Mouse (Mus musculus) cerebellum, adult 2 months (tissue): ENCODE data around the gene Arel1. TPM values are rescaled to one million over a fixed set of nuclear protein-coding genes. Genes with fewer than 3 reads are reported as not detected.

Experiments used
- DNase-seq, 2 experiments: peaks; one replicate each; pipeline ENCODE4 v3.0.0; 2021
- H3K27ac ChIP-seq: fragments of 200-500 bp; 2 replicates; pipeline ENCODE4 v1.5.1; 2012; ENCODE audit warnings: low read length, control low read depth, inconsistent platforms; ENCODE audit not compliant: insufficient read depth
- H3K27me3 ChIP-seq: fragments of 200-500 bp; 2 replicates; pipeline ENCODE4 v1.6.1; 2012; ENCODE audit warnings: inconsistent platforms, mild to moderate bottlenecking, low read length, moderate library complexity; ENCODE audit not compliant: control insufficient read depth, insufficient read depth
- H3K4me1 ChIP-seq: fragments of 200-500 bp; 2 replicates; pipeline ENCODE4 v1.6.1; 2011; ENCODE audit warnings: low read length; ENCODE audit not compliant: control insufficient read depth, insufficient read depth
- H3K4me3 ChIP-seq: fragments of 200-500 bp; replicated peaks from 2 replicates; pipeline ENCODE3; 2011; ENCODE audit warnings: mild to moderate bottlenecking, low read depth, low read length, control low read depth; ENCODE audit not compliant: insufficient read depth
- CTCF ChIP-seq: fragments of 200-500 bp; IDR thresholded peaks from 2 replicates; pipeline ENCODE4 v1.5.1; 2011; ENCODE audit warnings: low read depth, mild to moderate bottlenecking, control low read depth, low read length, moderate library complexity, borderline replicate concordance; ENCODE audit not compliant: insufficient read depth
- POLR2A ChIP-seq: fragments of 200-500 bp; IDR thresholded peaks from 2 replicates; pipeline ENCODE4 v1.6.1; 2011; ENCODE audit warnings: low read length, control low read depth, borderline replicate concordance; ENCODE audit not compliant: insufficient read depth
- WGBS: fragments of 180-500 bp; shearing (Covaris S2); methylation state at CpG from one replicate; pipeline ENCODE4 v1.1.7; 2018; 5-methylcytosine and 5-hydroxymethylcytosine counted together
- polyA plus RNA-seq: library from polyadenylated mRNA; depleted of rRNA; stranded (reverse); fragments of >200 nt; gene quantifications from 2 replicates; pipeline ENCODE4 v1.2.3, GENCODE M21; 2012; rRNA removed

The Arel1 gene
- polyA plus RNA-seq, 1 experiment, result 57.2 TPM

GRCm38 (mm10) chr12:84876481-84877121 lies 94.1 kb downstream of the Arel1 start, which contains the start of gene Ltbp2:
TSS of gene Ltbp2 (minus strand) at chr12:84876532.
- Histone ChIP-seq H3K4me3 (peak within 1 kb of the TSS; percentile 69), H3K4me1 (peaks cover 16% of the 10 kb centered on the region), H3K27me3 (no peaks in the 10 kb centered on the region), H3K27ac (peak within 1 kb of the TSS; percentile 22)
- 3% methylated on average over 34 of the region's 34 CpGs for WGBS
- peak; percentile 83 to 90 for DNase-seq
- peak; percentile 95 for TF ChIP-seq CTCF
- TF ChIP-seq POLR2A, result no peak

GRCm38 (mm10) chr12:84875761-84876480 lies 94.8 kb downstream of the Arel1 start:
- Histone ChIP-seq H3K27ac (peak overlapping the region; percentile 22), H3K4me1 (peaks cover 16% of the 10 kb centered on the region), H3K27me3 (no peaks in the 10 kb centered on the region), H3K4me3 (peak overlapping the region; percentile 69)
- peak; percentile 55 to 63 for DNase-seq
- under 1% methylated on average over 59 of the region's 59 CpGs for WGBS
- TF ChIP-seq CTCF, result no peak
- TF ChIP-seq POLR2A, result no peak

DNA sequence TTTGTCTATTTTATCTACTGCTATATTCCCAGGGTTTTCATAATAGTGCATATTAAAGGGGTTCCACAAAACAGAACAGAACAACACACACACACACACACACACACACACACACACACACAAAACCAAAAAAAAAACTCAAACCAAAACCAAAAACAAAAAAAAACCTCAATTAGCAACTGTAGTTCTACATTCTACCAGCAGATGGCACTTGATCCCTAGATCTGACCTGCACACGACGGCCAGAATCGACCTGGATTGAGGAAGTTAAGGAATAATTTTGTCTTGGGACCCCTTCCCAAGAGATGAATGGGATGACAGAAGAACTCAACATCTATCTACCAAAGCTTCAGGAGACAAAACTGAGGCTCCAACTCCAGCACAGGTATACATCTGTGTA lies 97.3 kb downstream of the Arel1 start:
- TF ChIP-seq CTCF (peak; percentile 72), POLR2A (no peak)

DNA sequence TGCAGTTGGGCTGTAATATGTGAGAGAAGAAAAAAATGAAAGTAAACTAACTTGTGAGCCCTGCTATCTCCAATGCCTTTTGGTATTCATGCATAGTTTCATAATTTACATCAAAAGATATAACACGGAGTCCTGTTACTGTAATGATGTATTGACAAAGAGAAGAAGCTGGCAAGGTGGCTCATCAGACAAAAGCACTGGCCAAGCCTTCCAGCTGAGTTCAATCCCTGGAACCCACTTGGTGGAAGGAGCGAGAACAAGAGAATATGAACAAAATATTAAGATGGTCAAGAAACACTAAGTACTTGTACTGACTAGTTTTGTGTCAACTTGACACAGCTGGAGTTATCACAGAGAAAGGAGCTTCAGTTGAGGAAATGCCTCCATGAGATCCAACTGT lies 98.4 kb downstream of the Arel1 start:
- Histone ChIP-seq H3K4me1 (peaks cover 3% of the 10 kb centered on the region), H3K27ac (no peak overlapping the region), H3K4me3 (no peak overlapping the region), H3K27me3 (no peaks in the 10 kb centered on the region)
- DNase-seq, result no peak
- TF ChIP-seq POLR2A (no peak), CTCF (no peak)
- 73% methylated on average over 2 of the region's 2 CpGs for WGBS

More for the DNA sequence above, 97.3 kb downstream of the Arel1 start:
- Histone ChIP-seq H3K27ac (no peak overlapping the region), H3K27me3 (no peaks in the 10 kb centered on the region), H3K4me3 (no peak overlapping the region), H3K4me1 (peaks cover 3% of the 10 kb centered on the region)
- peak in 1 of 2 experiments; percentile 40 for DNase-seq
- 0% methylated on average over 3 of the region's 3 CpGs for WGBS

Other genes with a start within 250 kb of the Arel1 start
- gene Npc2, start 197.7 kb downstream of the Arel1 start, polyA plus RNA-seq, result 54.3 and 56.3 TPM in 2 replicates
- 110 and 111 TPM in 2 replicates for gene Isca2, start 197.6 kb downstream of the Arel1 start, polyA plus RNA-seq
- 18.2 and 25.0 TPM in 2 replicates for gene Ltbp2, start 94.4 kb downstream of the Arel1 start, polyA plus RNA-seq
- gene Fcf1, start within 50 bp of the Arel1 start, polyA plus RNA-seq, result 84.3 and 88.6 TPM in 2 replicates
- gene Ylpm1, start 25.4 kb upstream of the Arel1 start, polyA plus RNA-seq, result 62.4 and 64.0 TPM in 2 replicates
- gene Prox2, start 139.9 kb upstream of the Arel1 start, polyA plus RNA-seq, result 1.6 and 1.9 TPM in 2 replicates
- 180 and 185 TPM in 2 replicates for gene Dlst, start 139.9 kb upstream of the Arel1 start, polyA plus RNA-seq
- gene Rps6kl1, start 180.4 kb upstream of the Arel1 start, polyA plus RNA-seq, result 35.2 and 36.5 TPM in 2 replicates
- gene Pgf, start 206.9 kb upstream of the Arel1 start, polyA plus RNA-seq, result 5.1 and 6.1 TPM in 2 replicates
- 105 and 109 TPM in 2 replicates for gene Eif2b2, start 248.6 kb upstream of the Arel1 start, polyA plus RNA-seq